ENCODE assay signal across 9 mouse cellular contexts in the genomic region with DNA sequence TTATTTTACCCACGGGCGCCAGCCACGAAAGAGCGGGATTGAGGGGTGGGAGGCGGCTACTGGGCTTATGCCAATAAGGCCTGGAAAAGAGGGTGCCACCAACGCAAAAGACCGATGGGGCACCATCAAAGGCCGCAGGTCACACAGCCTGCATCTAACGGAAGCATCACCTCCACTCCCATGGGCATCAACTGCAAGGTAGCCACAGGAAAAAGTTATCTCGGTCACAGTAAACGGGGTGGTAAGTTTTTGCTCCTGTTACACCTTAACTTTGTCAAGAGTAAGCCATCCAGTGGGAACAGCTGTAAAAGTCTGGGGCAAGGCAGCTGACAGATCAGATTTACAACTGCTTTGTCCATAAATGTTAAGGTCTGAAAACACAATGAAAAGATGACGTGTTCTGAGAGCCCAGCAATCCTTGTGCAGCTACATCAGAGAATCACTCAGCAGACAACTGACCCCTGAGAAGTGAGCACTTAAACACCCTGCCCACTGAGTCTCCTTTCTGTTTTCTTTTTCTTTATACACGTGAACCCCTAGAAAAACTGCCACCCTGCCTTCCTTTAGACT. TPM values are rescaled to one million over a fixed set of nuclear protein-coding genes. Genes with fewer than 3 reads are reported as not detected.
DNase-seq lines count a peak whose midpoint lies in the region; ATAC-seq lines count a peak whose summit lies in the region.
"Had no signal": no experiment of that assay in that cellular context is flagged by ENCODE, and none has a peak within 500 bp of the region (broad histone marks: within the 10 kb centered on the region; RNA-seq: fewer than 3 reads in every experiment).

No protein-coding gene starts in this region.

- WGBS in kidney, embryonic 16.5 days, result 10% methylated on average over 13 of the region's 13 CpGs
- WGBS in limb, embryonic 13.5 days, result 5% methylated on average over 13 of the region's 13 CpGs

- H3K4me2 ChIP-seq in kidney, embryonic 16.5 days (replicated peaks; ENCODE audit: low read depth, low read length), result peak overlapping the region; percentile 59
- peak overlapping the region; percentile 61 for H3K4me2 ChIP-seq in limb, embryonic 13.5 days (replicated peaks)

- no peaks in the 10 kb centered on the region for H3K36me3 ChIP-seq in kidney, embryonic 16.5 days (ENCODE audit: insufficient read depth, low read length)
- H3K36me3 ChIP-seq in limb, embryonic 13.5 days, result no peaks in the 10 kb centered on the region

- no peak for DNase-seq in kidney, postnatal 36 days
- peak; percentile 33 for DNase-seq in forelimb bud, embryonic 11.5 days (ENCODE audit: low read depth, low spot score)
- DNase-seq in retina, embryonic 14.5 days (ENCODE audit: low spot score), result peak; percentile 12
- DNase-seq in c-Kit-positive CD71-positive TER-119-positive erythroid progenitor cells, embryonic 14.5 days (ENCODE audit: low spot score), result no peak
- DNase-seq in cerebellum, adult 11 months, result no peak

- H3K9ac ChIP-seq in kidney, embryonic 16.5 days (replicated peaks; ENCODE audit: low read length), result peak overlapping the region; percentile 62
- H3K9ac ChIP-seq in limb, embryonic 13.5 days, result no peak overlapping the region

- H3K9me3 ChIP-seq in kidney, embryonic 16.5 days (ENCODE audit: low read length), result no peaks in the 10 kb centered on the region
- no peaks in the 10 kb centered on the region for H3K9me3 ChIP-seq in limb, embryonic 13.5 days

- peaks cover 22% of the 10 kb centered on the region for H3K4me1 ChIP-seq in kidney, embryonic 16.5 days (ENCODE audit: insufficient read depth, low read length)
- peaks cover 17% of the 10 kb centered on the region for H3K4me1 ChIP-seq in limb, embryonic 13.5 days

- 0 out of 2 replicates have a peak, but pooled peaks have one; percentile 15 for ATAC-seq in kidney, embryonic 16.5 days (ENCODE audit: low FRiP score, low TSS enrichment)
- ATAC-seq in limb, embryonic 13.5 days (ENCODE audit: low FRiP score, low read depth), result no peak
- ATAC-seq in frontal cortex, adult (ENCODE audit: low TSS enrichment), result no peak
- ATAC-seq: Patski had no signal

- peak overlapping the region; percentile 56 for H3K27ac ChIP-seq in kidney, embryonic 16.5 days (ENCODE audit: low read length)
- H3K27ac ChIP-seq in limb, embryonic 13.5 days, result no peak overlapping the region

- peaks cover 34% of the 10 kb centered on the region for H3K27me3 ChIP-seq in kidney, embryonic 16.5 days (ENCODE audit: insufficient read depth, low read length)
- peaks cover 77% of the 10 kb centered on the region for H3K27me3 ChIP-seq in limb, embryonic 13.5 days
- H3K27me3 ChIP-seq: Patski had no signal

- peak overlapping the region; percentile 37 for H3K4me3 ChIP-seq in kidney, embryonic 16.5 days (ENCODE audit: low read length)
- peak overlapping the region; percentile 31 for H3K4me3 ChIP-seq in limb, embryonic 13.5 days

RNA-seq across cellular contexts. Expression of a gene that starts 5.6 kb away (rescaled TPM):
- polyA plus RNA-seq in kidney, embryonic 16.5 days (2015; fragmentation: Nextera tagmentation; extraction: Ambion mirVana), result 35.4 and 36.8 TPM in 2 replicates
- 14.2 and 14.8 TPM in 2 replicates for polyA plus RNA-seq in limb, embryonic 13.5 days (2015; fragmentation: Nextera tagmentation; extraction: Ambion mirVana)

Comparison
In these comparisons a context has a peak if more than half of its experiments do, and no peak if none do; other contexts are left out.
1. DNase-seq: peak in forelimb bud, embryonic 11.5 days (single experiment) and retina, embryonic 14.5 days (single experiment); none in kidney, postnatal 36 days (0 of 2), c-Kit-positive CD71-positive TER-119-positive erythroid progenitor cells, embryonic 14.5 days (single experiment) and cerebellum, adult 11 months (single experiment).